Mouse (Mus musculus) thymus, adult 2 months (tissue): ENCODE results near the gene Pfn1. TPM values are rescaled to one million over a fixed set of nuclear protein-coding genes. Genes with fewer than 3 reads are reported as not detected.
A peak's percentile ranks its signal among the peaks of the same experiment; 100 is the strongest.

Source experiments
- DNase-seq: peaks from one replicate; pipeline ENCODE4 v3.0.0; 2021
- H3K27ac ChIP-seq: fragments of 200-500 bp; 2 replicates; pipeline ENCODE4 v1.5.1; 2012; ENCODE audit warnings: low read length, control low read depth; ENCODE audit not compliant: control insufficient read depth, insufficient read depth
- H3K27me3 ChIP-seq: fragments of 200-500 bp; 2 replicates; pipeline ENCODE4 v1.6.1; 2012; ENCODE audit warnings: mild to moderate bottlenecking, low read length, moderate library complexity, mixed read lengths; ENCODE audit not compliant: control insufficient read depth, insufficient read depth
- H3K36me3 ChIP-seq: fragments of 200-500 bp; 2 replicates; pipeline ENCODE4 v1.6.1; 2012; ENCODE audit warnings: mild to moderate bottlenecking, low read length, moderate library complexity; ENCODE audit not compliant: control insufficient read depth, insufficient read depth
- H3K4me1 ChIP-seq: fragments of 200-500 bp; replicated peaks from 2 replicates; pipeline ENCODE4 v1.6.1; 2012; ENCODE audit warnings: low read length; ENCODE audit not compliant: control insufficient read depth, insufficient read depth
- H3K4me3 ChIP-seq: fragments of 200-500 bp; 2 replicates; pipeline ENCODE4 v1.5.1; 2012; ENCODE audit warnings: mild to moderate bottlenecking, low read length, control low read depth, moderate library complexity; ENCODE audit not compliant: control insufficient read depth, insufficient read depth
- CTCF ChIP-seq: fragments of 200-500 bp; IDR thresholded peaks from 2 replicates; pipeline ENCODE4 v1.5.1; 2012; ENCODE audit warnings: mild to moderate bottlenecking, control low read depth, low read length, moderate library complexity, borderline replicate concordance; ENCODE audit not compliant: control insufficient read depth, poor library complexity, insufficient read depth; ENCODE audit errors: extremely low read depth
- POLR2A ChIP-seq: fragments of 200-500 bp; IDR thresholded peaks from 2 replicates; pipeline ENCODE4 v1.6.1; 2012; ENCODE audit warnings: mild to moderate bottlenecking, low read length, control low read depth, moderate library complexity; ENCODE audit not compliant: control insufficient read depth, poor library complexity, insufficient read depth; ENCODE audit errors: extremely low read depth
- WGBS: fragments of 180-500 bp; shearing (Covaris S2); methylation state at CpG from one replicate; pipeline ENCODE4 v1.1.7; 2018; 5-methylcytosine and 5-hydroxymethylcytosine counted together
- polyA plus RNA-seq: library from polyadenylated mRNA; depleted of rRNA; stranded (reverse); fragments of >200 nt; gene quantifications from 2 replicates; pipeline ENCODE4 v1.2.3, GENCODE M21; 2012

The Pfn1 gene
- polyA plus RNA-seq, 1 experiment: 3,213 TPM

DNA sequence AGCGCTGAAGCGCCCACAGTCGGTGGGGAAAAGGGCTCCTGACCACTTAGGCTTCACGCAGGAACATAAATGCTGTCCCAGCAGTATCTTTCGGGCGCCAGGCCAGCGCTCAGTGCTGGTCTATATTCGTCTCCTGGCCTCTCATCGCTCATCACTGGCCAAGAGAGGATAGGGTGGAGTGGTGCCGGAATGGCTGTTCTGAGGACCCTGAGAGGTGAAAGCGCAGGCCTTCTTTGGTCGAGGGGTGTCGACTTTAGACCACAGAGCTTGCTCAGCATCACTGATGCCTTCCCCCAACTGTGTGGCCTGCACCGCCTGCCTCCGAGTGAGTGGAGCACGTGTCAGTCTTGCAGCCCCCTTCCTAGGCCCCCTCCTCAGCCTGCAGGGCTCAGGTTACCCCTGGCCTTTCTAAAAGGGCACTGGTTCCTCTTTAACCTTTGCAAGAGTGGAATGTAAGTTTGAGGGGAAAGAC lies 2.0 kb upstream of the Pfn1 start:
- WGBS: 74% methylated on average over 16 of the region's 16 CpGs
- peak; percentile 16 for DNase-seq
- H3K4me1 ChIP-seq: peaks cover 35% of the 10 kb centered on the region
- no peak for TF ChIP-seq POLR2A
- TF ChIP-seq CTCF: no peak
- H3K4me3 ChIP-seq: peak overlapping the region; percentile 100
- peak overlapping the region; percentile 97; the same call in 1 of the 2 replicates for H3K27ac ChIP-seq
- H3K27me3 ChIP-seq: no peaks in the 10 kb centered on the region
- peaks cover 16% of the 10 kb centered on the region for H3K36me3 ChIP-seq

GRCm38 (mm10) chr11:70655571-70656455 lies 1.4 kb upstream of the Pfn1 start:
- Histone ChIP-seq H3K36me3 (peaks cover 23% of the 10 kb centered on the region), H3K4me3 (peak overlapping the region; percentile 100), H3K27me3 (no peaks in the 10 kb centered on the region), H3K4me1 (peaks cover 40% of the 10 kb centered on the region), H3K27ac (peak overlapping the region; percentile 97)
- peak; percentile 66 for DNase-seq
- WGBS: 5% methylated on average over 60 of the region's 61 CpGs
- TF ChIP-seq CTCF: no peak
- TF ChIP-seq POLR2A: no peak

DNA sequence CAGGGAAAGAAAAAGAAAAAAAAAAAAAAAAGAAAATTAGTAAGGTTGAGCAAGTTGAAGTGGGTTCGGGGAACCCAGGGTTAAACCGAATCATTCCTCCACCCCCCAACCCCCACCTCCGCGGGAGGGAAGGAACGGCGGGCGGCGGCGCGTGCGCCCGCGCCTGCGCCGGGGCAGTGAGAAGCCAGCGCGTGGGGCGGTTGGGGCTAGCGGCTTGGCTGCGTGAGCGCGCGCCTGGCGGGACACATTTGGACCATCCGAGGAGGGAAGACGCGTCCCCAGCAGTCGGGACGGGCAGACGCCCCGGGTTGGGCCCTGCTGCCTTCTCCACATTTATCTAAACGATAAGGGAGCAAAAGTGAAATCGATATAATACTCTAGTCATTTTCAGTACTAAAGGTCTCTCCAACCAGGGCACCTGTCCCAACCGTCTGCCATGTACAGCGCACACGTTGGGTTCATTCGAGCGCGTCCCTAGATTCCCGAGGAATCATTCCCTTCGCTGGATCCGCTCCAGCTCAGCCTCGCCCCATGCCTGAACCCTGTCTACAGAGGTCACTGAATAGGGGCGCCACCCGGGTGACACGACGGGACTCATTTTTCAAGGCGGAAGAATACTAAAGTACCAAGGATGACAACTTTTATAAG lies 603 bp upstream of the Pfn1 start:
- H3K4me3 ChIP-seq: peak overlapping the region; percentile 100
- peak overlapping the region; percentile 97 for H3K27ac ChIP-seq
- peak; percentile 78 for TF ChIP-seq POLR2A
- no peak for TF ChIP-seq CTCF
- H3K27me3 ChIP-seq: no peaks in the 10 kb centered on the region
- peak; percentile 78 for DNase-seq
- peaks cover 30% of the 10 kb centered on the region for H3K36me3 ChIP-seq
- under 1% methylated on average over 48 of the region's 48 CpGs for WGBS
- H3K4me1 ChIP-seq: peaks cover 46% of the 10 kb centered on the region

- peak; percentile 81 for DNase-seq
- WGBS: under 1% methylated on average over 63 of the region's 63 CpGs
- peaks cover 53% of the 10 kb centered on the region for H3K4me1 ChIP-seq
- peaks cover 44% of the 10 kb centered on the region for H3K36me3 ChIP-seq
- no peaks in the 10 kb centered on the region for H3K27me3 ChIP-seq
- no peak for TF ChIP-seq POLR2A
- TF ChIP-seq CTCF: peak; percentile 29; the same call in 1 of the 2 replicates
- H3K4me3 ChIP-seq: peak overlapping the region; percentile 100
- peak overlapping the region; percentile 99 for H3K27ac ChIP-seq
Observed at GRCm38 (mm10) chr11:70653345-70654197, 873 bp downstream of the Pfn1 start.

- peaks cover 44% of the 10 kb centered on the region for H3K36me3 ChIP-seq
Observed at GRCm38 (mm10) chr11:70652884-70653344, 1.5 kb downstream of the Pfn1 start.

GRCm38 (mm10) chr11:70652029-70652883 lies 2.2 kb downstream of the Pfn1 start:
- Histone ChIP-seq H3K27ac (peak overlapping the region; percentile 99), H3K4me3 (peak overlapping the region; percentile 100), H3K27me3 (no peaks in the 10 kb centered on the region), H3K36me3 (peaks cover 44% of the 10 kb centered on the region), H3K4me1 (peaks cover 40% of the 10 kb centered on the region)
- WGBS: 24% methylated on average over 12 of the region's 12 CpGs
- no peak for TF ChIP-seq CTCF
- no peak for TF ChIP-seq POLR2A
- DNase-seq: peak; percentile 65

More at GRCm38 (mm10) chr11:70652884-70653344, 1.5 kb downstream of the Pfn1 start:
- TF ChIP-seq CTCF: no peak
- TF ChIP-seq POLR2A: no peak
- no peak for DNase-seq
- WGBS: 7% methylated on average over 6 of the region's 6 CpGs
- peak overlapping the region; percentile 99 for H3K27ac ChIP-seq
- peaks cover 46% of the 10 kb centered on the region for H3K4me1 ChIP-seq
- H3K4me3 ChIP-seq: peak overlapping the region; percentile 100
- H3K27me3 ChIP-seq: no peaks in the 10 kb centered on the region
